Mouse (Mus musculus): Measurements from ENCODE around the gene Olfr284.

DNA sequence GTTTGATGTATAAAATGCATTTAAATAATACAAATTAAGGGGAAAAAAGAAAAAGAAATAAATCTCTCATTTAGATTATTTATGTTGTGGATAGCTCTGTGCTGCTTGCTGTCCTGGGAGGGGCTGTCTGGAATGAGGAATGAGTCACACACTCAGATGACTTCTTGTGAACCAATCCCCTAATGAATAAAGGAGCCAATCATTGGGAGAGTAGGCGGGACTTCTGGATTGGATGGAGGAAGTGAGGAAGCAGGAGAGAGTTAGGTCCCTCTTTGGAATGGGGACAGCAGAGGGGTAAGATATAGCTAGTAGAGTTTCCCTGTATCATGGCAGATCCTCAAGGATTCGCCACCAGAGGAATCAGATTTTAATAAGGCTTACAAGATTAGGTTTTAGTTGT, 46.8 kb upstream of the Olfr284 start:
- TF ChIP-seq CTCF (IDR thresholded peaks at IDR 0.05) (no peak), EP300 (IDR thresholded peaks at IDR 0.05; ENCODE audit: insufficient read depth, low read depth, low read length) (no peak), POLR2A (IDR thresholded peaks at IDR 0.05; ENCODE audit: insufficient read depth, low read depth, low read length) (no peak)

Measured in heart, adult 2 months (tissue).